Mouse (Mus musculus) naive thymus-derived CD4-positive, alpha-beta T cell, adult 2 months (primary cell): ENCODE results near the gene Rnf31.

ENCODE experiments used
- DNase-seq: peaks from one replicate; pipeline ENCODE4 v3.0.0-alpha.2; 2011; ENCODE audit warnings: low read depth

Gene Rnf31

DNA sequence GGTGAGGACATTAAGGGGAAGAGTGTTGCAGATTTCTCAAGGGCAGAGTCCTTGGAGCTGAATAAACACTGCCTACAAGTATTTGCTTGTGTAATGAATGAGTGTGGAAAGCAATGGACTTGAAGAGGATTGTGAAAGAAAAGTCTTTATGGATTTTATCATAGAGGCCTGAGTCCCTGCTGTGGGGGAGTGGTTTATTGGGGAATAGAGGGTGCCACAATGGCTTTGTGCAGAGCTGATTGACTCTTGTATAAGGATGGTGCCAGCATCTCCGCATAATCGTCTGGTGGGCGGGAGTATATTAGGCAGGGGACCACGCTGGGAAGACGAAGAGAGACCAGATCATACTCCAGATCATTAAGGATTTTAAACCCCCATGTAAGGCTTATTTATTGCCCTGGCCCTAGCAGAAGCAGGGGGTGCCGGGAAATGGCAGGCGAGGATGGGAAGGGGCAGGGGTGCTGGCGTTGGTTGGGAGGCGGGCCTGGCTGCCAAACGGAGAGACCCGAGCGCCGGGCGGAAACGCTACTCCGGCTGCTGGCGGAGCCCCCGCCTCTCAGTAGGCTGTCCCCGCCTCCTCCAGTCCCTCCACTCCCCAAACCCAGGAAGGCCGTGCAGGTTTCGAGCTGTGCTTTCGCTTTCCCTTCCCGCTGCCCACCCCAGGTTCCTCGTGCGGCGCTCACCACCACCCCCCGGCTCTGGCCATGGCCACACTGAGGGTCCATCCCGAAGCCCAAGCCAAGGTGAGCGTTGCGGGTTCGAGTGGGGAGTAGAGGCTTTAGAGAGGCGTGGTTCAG lies 13.4 kb upstream of the Rnf31 start, which contains the start of gene Psme1:
Gene Psme1 (plus strand): TSS at position 253 of the 797 bp plus-strand sequence.
- peak; percentile 85 for DNase-seq

DNA sequence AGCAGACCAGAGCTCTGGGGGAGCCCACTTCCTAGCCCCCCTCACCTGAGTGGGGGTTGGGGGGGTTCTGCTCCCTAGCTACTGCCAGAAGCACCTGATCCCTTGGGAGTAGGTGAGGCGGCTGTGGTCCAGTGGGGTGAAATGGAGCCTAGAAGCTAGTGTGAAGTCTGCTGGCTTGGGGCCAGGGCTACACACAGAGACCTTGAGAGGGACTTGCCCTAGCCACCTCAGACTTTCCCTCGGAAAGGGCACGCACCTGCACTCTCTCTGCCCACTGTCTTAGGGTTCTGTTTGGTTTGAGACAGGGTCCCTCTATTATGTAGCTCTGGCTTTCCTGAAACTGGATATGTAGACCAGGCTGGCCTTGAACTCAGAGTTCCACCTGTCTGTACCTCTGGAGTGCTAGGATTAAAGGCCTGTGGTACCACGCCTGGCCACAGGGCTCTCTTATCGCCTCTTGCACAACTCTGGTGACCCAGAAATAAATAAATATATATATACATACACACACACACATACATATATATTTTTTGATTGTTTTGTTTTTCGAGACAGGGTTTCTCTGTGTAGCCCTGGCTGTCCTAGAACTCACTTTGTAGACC lies 12.7 kb upstream of the Rnf31 start:
- DNase-seq = peak; percentile 64

GRCm38 (mm10) chr14:55579511-55580496 lies 11.7 kb upstream of the Rnf31 start:
- no peak for DNase-seq

DNA sequence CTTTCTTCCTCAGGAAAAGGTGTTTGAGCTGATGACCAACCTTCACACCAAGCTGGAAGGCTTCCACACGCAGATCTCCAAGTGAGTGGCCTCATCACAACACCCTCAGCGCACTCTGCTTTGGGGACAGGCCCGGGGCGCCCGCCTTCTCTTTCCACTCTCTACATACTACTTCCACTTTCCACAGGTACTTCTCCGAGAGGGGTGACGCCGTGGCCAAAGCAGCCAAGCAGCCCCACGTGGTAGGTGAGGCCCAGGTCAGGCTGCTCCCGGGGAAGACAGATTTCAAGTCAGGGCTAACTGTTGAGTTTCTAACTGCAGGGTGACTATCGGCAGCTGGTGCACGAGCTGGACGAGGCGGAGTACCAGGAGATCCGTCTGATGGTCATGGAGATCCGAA lies 10.8 kb upstream of the Rnf31 start:
- no peak for DNase-seq

GRCm38 (mm10) chr14:55581981-55582681 lies 9.4 kb upstream of the Rnf31 start:
- peak; percentile 48 for DNase-seq

DNA sequence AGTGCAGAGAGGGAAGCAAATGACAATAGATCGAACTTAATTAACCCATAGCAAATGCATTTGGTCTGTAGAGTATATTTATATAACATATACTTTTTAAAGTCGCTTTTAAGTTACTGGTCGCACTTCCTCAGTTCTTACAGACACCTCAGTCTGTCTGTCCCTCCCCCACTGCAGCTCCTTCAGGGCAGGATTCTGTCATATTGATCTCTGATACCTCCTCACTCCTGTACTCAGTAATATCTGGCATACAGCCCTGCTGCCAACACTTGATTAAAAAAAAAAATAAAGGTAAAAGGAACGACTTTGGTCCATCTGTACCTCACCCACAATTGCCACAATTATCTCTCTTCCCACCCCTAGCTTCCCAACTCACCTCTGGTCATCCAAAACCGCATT lies 7.2 kb upstream of the Rnf31 start:
- DNase-seq = no peak

DNA sequence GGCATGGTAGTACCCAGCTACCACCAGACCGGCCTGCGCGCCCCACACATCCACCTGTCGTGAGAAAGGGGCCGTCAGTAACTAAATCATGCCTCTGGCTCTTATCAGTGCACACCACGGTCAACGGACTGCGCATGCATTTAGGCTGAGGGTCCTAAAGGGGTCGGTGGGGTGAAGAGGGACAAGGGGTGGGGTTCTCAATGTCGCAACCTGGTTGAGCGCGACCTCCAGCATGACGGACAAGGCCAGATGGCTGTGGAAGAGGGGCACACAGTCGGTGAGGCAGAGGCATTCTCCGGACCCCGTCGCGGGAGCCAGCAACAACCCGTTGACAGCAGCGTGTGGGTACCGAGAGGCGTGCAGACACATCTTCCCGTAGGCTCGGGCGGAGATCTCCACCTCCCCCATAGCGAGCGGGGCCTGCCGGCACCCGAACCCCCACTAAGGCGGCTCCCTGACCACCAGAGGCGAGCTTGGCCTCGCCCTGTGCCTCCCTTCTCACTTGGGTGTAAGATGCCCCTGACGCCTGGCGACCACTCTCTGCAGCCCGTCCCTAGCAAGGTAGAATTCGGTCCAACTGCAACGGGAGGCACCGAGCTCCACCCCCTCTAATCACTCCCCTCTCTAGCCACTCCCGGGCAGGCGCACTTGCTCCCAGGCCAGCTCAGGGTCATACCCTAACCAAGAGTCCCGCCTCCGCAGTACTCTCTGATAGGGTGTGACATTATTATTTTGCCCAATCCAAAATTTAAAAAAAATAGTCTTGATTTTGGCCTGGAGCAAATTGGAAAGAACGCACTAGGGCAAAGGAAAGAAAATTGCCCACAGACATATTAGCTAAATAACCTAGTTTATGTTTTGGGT lies 6.6 kb upstream of the Rnf31 start, which contains the start of gene Emc9:
Gene Emc9 (minus strand): TSS at position 601 of the 864 bp plus-strand sequence.
- DNase-seq = peak; percentile 78

DNA sequence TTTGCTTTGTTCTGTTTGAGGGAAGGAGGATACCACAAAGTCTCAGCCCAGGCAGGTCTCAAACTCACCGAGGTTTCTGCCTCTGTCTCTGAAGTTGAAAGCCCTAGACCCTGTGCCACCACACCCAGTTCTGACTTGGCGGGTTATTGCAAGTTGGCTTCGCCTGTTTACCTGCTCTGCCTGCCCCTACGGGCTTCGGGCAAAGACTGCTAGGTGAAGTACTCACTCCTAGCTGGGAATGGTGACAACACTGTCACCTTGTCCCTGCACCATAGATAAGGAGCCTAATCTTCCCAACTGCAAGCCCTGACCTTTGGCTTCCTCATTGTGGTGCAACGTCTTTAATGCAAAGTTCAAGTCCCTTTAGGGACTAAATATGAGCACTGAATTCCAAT lies 5.9 kb upstream of the Rnf31 start:
- peak; percentile 75 for DNase-seq

DNA sequence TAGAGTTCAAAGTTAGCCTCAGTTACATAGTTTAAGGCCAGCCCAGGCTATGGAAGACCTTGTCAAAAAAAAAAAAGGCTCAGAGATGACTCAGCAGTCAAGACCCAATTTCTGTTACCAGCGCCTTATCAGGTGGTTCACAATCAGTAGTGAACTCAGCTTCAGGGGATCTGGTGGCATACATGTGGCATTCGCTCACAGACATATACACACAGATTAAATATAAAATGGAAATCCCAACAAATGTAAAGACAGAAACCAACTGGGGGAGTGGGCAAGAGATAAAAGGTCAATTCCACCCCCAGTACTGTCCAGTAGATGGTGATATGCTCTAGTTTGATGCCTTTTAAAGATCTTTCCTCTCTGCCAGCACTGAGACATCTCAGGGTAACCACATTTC lies 5.4 kb upstream of the Rnf31 start:
- no peak for DNase-seq

DNA sequence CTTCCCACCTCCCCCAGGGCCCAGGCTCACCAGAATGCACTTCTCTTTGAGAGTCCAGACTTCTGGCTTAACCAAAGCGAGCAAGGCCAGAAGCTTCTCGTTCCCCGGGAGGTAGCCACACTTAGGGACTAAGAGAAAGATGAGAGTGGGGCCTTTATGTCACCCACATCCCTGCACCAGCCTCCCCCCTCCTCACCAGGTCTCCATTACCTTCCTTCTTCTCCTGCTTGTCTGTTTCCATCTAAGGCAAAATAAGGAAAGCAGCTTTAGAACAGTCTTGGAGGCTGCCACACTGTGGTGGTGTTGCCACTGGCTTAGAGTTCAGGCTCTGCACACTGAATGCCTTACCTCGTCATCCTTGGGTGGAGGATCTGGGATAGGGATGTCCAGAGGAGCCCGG lies 2.2 kb upstream of the Rnf31 start:
- DNase-seq = no peak

DNA sequence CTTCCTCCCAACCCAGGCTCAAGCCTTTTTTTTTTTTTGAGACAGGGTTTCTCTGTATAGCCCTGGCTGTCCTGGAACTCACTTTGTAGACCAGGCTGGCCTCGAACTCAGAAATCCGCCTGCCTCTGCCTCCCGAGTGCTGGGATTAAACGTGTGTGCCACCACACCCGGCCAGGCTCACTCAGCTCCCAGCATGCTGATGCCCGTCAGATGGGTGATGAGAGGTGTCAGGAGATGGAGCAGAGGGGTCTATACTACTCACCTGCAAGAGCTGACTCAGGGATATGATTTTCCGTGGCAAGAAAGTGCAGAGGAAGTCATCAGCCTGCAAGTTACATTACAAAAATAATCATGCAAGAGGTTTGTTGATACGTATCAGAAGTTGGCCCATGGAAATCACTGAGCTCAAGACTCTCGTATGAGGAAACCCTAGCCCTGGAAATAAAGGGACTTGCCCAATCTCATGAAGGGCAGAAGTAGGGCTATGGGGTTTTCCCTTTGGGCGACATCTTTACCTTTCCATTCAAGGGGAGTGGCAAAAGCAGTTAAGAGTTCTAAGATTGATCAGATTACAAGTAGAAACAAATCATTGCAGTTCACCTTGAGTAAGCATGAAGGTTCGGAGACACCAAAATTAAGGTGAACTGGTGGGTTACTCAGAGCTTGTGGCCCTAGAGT lies 1.6 kb upstream of the Rnf31 start:
- peak; percentile 67 for DNase-seq

DNA sequence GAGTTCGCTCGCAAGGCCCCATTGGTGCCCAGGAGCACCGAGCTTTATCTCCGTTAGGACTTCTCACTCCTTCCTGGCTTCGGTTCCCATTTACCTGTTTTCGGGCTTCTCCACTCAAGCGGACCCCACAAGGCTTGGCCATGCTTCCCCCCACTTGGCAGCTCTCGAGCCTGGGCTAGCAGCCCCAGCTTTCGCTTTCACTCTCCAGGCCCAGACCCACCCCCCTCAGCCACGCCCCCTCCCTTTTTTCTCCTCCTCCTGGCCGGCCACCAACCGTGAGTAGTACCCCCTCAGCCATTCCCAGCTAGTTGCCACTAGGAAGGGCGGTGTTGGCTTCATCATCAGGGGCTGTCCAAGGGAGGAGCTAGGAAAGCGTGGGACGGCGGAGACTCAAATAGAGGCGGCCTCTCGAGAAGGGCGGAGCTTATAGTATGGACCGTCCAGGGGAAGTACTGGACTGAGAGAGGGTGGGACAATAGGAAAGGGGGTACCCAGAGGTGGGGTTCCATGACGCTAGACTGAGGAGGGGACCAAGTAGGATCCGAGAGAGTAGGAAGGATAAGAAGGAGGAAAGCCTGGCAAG lies 669 bp upstream of the Rnf31 start, which contains the start of gene Psme2:
Gene Psme2 (minus strand): TSS at position 366 of the 583 bp plus-strand sequence.
- peak; percentile 90 for DNase-seq

DNA sequence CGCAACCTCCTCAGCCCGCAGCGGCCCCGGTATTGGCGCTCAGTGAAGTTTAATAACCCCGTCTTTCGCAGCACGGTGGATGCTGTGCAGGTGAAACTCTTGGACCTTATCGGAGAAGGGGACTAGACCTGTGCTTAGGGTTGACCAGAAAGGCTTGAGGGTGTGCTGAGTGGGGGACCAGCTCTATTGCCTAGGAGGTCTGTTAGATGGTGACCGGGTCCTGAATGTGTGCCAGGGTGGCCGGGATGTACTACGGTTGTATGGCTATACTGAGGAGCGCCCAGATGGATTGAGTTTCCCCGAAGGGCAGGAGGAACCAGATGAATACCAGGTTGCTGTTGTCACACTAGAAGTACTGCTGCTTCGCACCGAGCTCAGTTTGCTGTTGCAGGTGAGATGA lies 718 bp downstream of the Rnf31 start:
- no peak for DNase-seq

DNA sequence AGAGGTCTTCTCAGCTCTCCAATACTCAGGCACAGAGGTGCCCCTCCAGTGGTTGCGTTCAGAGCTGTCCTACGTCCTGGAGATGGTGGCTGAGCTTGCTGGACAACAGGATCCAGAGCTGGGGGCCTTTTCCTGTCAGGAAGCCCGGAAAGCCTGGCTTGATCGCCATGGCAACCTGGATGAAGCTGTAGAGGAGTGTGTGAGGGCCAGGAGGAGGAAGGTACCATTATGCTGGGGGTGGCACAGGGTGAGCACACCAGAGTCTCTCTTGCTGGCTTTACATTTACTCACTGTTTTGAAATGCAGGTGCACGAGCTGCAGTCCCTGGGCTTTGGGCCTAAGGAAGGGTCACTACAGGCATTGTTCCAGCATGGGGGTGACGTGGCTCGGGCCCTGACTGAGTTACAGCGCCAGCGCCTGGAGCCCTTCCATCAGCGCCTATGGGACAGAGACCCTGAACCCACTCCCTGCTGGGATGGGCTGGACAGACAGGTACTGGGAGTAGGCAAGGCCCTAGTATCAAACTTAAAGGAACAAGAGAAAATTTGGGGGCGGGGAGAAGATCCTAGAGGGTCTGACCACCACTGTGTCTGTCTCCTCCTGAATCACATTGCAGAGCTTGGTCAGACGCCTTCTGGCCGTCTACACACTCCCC lies 4.7 kb downstream of the Rnf31 start:
- DNase-seq = no peak

GRCm38 (mm10) chr14:55598521-55599390 lies 7.2 kb downstream of the Rnf31 start:
- DNase-seq = no peak

GRCm38 (mm10) chr14:55603271-55603632 lies 11.7 kb downstream of the Rnf31 start, which contains the start of gene Irf9:
Gene Irf9 (plus strand): TSS chr14:55603571.
- DNase-seq = peak; percentile 33

- DNase-seq = peak; percentile 98
These were observed 12.4 kb downstream of the Rnf31 start for GRCm38 (mm10) chr14:55603633-55604576.
